Mouse (Mus musculus): ENCODE data around the gene Otop2.

Gene Otop2

DNA sequence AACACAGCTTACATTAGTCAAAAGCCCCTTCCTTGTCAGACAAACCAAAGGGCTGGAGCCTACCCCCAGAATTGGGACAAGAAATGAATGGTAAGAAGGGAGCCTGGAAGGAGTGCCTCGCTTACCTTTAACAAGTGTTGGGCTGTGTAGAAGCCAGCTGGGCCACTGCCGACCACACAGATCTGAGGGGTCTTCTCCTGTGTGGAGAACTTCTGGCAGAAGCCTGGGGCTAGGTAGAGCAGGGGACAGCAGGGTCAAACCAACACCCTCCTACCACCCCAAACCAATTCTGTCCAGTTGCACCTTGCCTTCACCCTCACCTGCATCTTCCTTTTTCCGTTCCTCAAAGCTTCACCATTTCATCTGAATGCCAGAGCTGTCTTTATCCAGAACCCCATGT is 31.0 kb upstream of the Otop2 start:
- in situ Hi-C loops (cut with MboI, MseI), result loop anchor here (5.0 kb wide), 1 partner anchor 114 kb away; the partner anchor contains the start of gene Slc9a3r1

DNA sequence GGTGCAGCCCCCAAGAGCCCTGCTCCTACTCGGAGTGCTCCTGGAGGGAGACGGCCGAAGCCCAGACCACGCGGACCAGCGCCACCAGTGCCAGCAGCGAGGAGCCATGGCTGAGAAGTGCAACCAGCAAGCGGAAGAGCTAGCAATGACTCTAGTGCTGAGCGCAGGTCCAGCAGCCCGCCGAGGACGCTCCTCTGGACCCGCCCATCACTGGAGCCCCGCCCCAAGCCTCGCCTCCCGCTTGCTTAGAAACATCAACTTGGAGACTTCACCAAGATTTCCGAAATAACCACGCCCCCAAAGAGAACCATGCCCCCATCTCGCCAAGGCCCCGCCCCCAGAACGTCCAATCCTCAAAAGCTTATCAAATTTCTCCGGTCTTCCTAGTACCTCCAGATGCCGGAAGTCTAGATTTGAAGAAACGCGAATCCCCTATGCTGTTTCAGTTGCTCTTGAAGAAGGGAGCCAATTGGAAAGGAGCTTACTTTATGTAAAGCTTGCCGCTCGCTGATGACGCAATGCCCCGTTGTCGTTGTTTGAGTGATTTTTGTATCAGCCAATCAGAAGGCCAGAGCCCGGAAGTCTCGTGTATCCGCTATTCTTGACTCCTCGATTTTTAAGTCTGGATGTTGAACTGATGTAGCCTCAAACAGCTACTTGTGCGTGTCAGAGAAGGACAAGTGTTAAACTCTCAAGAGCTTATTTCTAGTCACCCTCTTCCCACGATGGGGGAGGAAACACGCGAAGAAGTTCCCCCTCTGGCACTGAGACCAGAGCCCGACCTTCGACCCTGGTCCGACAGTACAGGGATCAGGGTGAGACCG is 30.0 kb upstream of the Otop2 start, which contains the start of gene Fdxr:
Gene Fdxr, minus strand, starts transcription at position 271 of the 824 bp plus-strand sequence.
- in situ Hi-C loops (cut with MboI, MseI), result loop anchor here (5.0 kb wide), 1 partner anchor 115 kb away; the partner anchor contains the start of gene Slc9a3r1

GRCm38 (mm10) chr11:115277604-115277975 is 29.4 kb upstream of the Otop2 start:
- in situ Hi-C loops (cut with MboI, MseI), result loop anchor here (5.0 kb wide), 1 partner anchor 115 kb away; the partner anchor contains the start of gene Slc9a3r1

DNA sequence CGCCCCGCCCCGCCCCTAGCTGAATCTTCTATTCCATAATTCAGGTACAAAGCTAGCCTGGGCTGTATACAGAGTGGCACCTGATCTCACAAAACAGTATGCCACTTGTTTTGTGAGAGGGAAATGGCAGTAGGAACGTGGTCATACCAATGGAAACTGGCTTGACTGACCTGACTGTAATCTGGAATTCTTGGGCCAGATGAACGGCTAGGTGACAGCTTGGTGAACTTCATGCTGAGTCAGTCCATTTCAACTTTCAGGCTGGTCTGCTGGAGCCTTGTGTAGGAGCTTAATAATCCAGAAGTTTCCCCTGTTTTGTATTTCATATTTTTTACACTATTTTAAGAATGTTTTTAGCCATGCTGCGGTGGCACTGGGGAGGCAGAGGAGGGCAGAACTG is 28.8 kb upstream of the Otop2 start:
- in situ Hi-C loops (cut with MboI, MseI), result loop anchor here (5.0 kb wide), 1 partner anchor 116 kb away; the partner anchor contains the start of gene Slc9a3r1

GRCm38 (mm10) chr11:115279726-115280125 is 27.2 kb upstream of the Otop2 start:
- in situ Hi-C loops (cut with MboI, MseI), result loop anchor here (5.0 kb wide), 1 partner anchor 117 kb away; the partner anchor contains the start of gene Slc9a3r1

- in situ Hi-C loops (cut with MboI, MseI), result no loop called here
These were observed 24.7 kb upstream of the Otop2 start for GRCm38 (mm10) chr11:115282295-115282694.

DNA sequence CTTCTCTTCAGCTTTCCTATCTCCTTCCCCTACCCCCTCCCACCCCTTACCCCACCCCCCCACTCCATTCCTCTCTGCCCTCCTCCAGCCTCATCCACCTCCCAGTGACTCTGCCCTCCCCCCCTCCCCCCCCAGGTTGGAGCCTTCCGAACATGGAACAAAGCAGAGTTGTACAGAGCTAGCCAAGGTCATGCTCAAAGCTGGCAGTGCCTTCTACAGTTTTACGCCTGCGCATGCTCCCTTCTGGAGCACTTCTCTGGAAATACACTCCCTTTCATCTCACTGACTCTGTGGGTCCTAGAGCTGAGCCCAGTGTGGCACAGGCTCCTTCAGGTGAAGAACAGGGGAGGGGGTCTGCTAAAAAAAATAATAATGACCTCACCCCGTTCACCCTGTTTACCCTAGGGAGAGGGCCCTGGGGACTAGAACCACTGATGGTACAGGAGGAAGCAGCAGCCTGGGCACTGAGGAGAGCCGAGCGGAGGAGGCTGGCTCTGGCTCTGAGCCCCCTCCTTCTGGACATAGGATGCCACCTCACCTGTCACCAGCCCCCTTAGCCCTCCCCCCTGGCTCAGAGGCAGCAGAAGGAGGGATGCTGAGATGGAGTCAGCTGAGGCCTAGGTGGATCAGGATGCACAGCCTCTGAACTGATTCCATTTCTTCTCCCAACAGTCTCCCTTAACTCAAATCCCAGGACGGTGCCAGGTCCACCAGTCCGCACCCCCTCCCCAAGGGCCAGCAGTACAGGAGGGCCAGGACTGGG is 24.1 kb upstream of the Otop2 start:
- in situ Hi-C loops (cut with MboI, MseI), result no loop called here

- in situ Hi-C loops (cut with MboI, MseI), result no loop called here
These were observed 23.5 kb upstream of the Otop2 start for GRCm38 (mm10) chr11:115283486-115283765.

GRCm38 (mm10) chr11:115283891-115284620 is 22.9 kb upstream of the Otop2 start:
- in situ Hi-C loops (cut with MboI, MseI), result no loop called here

- in situ Hi-C loops (cut with MboI, MseI), result no loop called here
These were observed 21.7 kb upstream of the Otop2 start for GRCm38 (mm10) chr11:115285282-115285681.

GRCm38 (mm10) chr11:115286201-115286993 is 20.6 kb upstream of the Otop2 start:
- in situ Hi-C loops (cut with MboI, MseI), result no loop called here

DNA sequence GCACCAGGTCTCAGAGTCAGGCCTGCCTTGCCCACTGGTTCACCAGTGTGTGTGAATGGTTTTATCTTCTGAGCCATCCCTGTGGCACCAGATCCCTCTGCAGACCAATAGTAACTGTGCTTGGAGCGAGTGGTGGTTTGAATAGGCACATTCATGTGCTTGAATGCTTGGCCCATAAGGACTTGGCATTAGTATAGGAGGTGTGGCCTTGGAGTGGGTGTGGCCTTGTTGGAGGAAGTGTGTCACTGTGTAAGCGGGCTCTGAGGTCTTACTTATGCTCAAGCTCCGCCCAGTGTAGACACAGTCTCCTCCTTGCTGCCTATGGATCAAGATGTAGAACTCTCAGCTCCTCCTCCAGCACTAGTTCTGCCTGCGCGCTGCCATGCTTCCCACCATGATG is 19.6 kb upstream of the Otop2 start:
- in situ Hi-C loops (cut with MboI, MseI), result no loop called here

DNA sequence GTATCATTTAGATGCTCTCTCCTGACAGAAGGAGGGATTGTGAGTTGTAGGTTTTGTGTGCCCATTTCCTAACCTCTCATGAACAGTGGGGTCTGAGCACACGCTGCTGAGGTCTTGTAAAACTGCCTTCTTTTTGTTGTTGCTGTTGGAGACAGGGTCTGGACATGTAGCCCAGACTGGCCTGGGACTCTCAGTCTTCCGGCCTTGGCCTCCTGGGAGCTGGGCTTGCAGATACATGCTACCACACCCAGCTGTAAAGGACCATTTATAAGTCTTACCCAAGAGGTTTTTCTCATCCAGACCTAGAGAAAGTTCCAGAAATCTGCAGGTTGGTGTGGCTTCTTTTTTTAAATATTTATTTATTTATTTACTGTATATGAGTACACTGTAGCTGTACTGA is 18.7 kb upstream of the Otop2 start:
- in situ Hi-C loops (cut with MboI, MseI), result no loop called here

DNA sequence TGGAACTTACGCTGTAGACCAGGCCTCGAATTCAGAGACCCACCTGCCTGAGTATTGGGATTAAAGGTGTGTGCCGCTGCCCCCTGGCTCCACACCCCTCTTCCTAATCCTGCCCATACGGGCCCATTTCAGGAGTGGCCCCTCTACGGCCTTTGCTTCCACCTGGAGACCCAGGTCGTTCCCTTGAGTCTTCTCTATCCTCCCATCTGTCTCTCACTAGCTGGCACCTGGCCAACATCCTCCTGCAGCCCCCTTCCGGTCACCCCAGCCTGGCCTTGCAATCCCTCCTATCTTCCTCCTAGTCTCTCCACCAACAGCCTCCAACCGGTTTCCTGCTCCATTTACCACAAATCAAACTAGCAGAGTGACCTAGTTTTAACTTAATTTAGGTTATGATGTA is 17.1 kb upstream of the Otop2 start:
- in situ Hi-C loops (cut with MboI, MseI), result no loop called here

GRCm38 (mm10) chr11:115290314-115290713 is 16.6 kb upstream of the Otop2 start:
- in situ Hi-C loops (cut with MboI, MseI), result no loop called here

DNA sequence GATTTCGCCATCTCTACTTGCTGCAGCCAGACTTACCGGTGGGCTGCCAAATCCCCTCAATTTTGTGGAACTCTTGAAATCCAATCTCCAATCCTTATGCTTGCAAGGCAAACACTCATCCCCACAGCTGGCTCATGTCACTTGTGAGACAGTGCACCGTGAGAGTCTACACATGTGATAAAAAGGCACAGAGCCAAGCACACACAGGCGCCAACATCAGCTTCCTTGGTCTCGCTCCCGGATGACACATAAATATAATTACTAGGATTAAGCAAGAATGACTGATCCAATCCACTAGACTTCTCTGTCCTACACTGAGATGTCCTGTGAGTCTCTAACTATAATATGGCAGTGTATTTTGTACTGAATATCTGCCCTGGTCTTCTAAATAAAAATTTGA is 16.0 kb upstream of the Otop2 start:
- in situ Hi-C loops (cut with MboI, MseI), result no loop called here

GRCm38 (mm10) chr11:115291503-115291902 is 15.5 kb upstream of the Otop2 start:
- in situ Hi-C loops (cut with MboI, MseI), result no loop called here

- in situ Hi-C loops (cut with MboI, MseI), result no loop called here
These were observed 14.2 kb upstream of the Otop2 start for GRCm38 (mm10) chr11:115292631-115293375.

DNA sequence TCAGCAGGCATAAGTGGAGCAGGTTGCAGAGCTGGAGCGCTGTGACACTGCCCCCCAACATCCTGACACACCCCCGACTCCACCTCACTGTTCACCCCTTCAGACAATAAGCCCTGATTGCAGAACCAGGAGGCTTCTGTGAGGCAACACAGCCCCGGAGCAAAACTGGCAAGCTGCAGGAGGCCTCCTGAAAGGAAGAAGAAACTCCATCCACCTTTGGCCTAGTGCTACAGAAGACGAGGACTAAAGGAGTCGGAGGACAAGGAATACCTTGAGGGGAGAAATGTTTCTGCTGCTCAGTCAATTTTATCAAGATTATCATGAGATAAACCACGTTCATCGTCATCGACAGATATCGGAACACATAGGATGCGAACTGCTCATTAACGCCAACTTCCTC is 11.0 kb upstream of the Otop2 start:
- in situ Hi-C loops (cut with MboI, MseI), result no loop called here

GRCm38 (mm10) chr11:115296471-115297210 is 10.3 kb upstream of the Otop2 start:
- in situ Hi-C loops (cut with MboI, MseI), result no loop called here

Measured in T-helper 1 cell (primary cell).